Mouse (Mus musculus) liver, embryonic 14 days (tissue): ENCODE data around the gene Cttnbp2nl. TPM values are rescaled to one million over a fixed set of nuclear protein-coding genes. Genes with fewer than 3 reads are reported as not detected.

Source experiments
- polyA plus RNA-seq: library from polyadenylated mRNA; depleted of rRNA; stranded (reverse); fragments of >200 nt; gene quantifications from 2 replicates; pipeline ENCODE4 v1.2.3, GENCODE M21; 2012; rRNA removed

Gene Cttnbp2nl
- polyA plus RNA-seq, result 0.54 and 0.66 TPM in 2 replicates

DNA sequence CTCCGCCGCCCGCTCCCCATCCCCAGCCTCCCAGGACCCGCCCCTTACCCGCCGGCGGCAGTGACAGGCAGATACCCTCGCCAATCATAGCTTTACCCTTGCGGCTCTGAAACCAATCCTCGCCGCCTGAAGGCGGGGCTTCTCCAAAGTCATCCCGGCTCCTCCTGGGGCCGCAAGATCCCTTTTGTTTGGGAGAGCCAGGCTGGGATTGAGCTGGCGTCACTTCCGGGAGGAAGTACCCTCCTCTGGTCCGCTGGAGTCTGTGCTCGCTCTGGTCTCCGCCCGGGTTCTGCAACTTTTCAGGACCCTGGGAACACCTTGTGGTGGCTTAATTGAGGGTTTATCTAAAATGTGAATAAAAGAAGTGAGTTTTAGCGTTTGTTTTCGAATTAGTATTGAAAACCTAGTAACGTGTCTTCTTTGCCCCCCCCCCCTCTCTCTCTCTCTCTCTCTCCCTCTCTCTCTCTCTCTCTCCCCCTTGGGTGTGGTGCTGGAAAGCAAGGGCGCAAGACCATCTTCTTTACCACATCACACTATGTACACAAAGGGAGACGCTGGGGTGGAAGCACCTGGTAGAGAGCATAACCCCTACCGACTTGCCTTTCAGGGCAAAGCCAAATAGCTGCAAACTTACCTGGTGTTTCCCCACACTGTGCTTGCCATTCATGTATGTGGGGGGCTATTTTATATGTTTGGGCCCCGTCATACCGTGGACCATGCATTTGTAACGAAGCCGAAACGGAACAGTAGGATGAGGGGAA is at the start of gene Cttnbp2nl:
TSS of gene Cttnbp2nl (minus strand) at position 210 of the 761 bp plus-strand sequence.

DNA sequence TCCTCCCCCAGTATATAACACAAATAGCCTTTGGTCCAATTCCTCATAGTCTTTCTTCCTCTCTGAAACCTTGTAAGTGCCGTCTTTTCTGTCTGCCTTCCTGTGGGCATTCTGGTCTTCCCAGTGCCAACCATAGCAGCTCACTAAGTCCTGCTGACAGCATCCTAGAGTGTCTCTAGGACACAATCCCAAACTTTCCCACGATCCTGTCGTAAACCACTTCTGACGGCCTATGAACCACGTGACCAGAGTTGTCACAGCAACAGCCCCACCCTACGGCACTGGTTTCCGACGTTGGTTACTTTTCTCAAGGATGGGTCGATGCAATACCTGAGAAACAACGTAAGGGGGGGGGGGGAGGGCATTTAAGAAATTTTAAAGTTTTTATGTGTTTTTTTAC is 13.6 kb upstream of the Cttnbp2nl start, which contains the start of gene 4930564D02Rik:
TSS of gene 4930564D02Rik (plus strand) at position 301 of the 400 bp plus-strand sequence.

GRCm38 (mm10) chr3:104961066-104962059 is 91.6 kb downstream of the Cttnbp2nl start, which contains the start of gene Wnt2b:
Gene Wnt2b (minus strand): TSS chr3:104961921.

Other genes starting within 250 kb of the Cttnbp2nl start
- 7.3 and 8.7 TPM in 2 replicates for gene Mov10, start 234.6 kb downstream of the Cttnbp2nl start, polyA plus RNA-seq
- gene St7l, start 189.1 kb downstream of the Cttnbp2nl start, polyA plus RNA-seq, result 4.4 and 5.4 TPM in 2 replicates
- gene Capza1, start 188.6 kb downstream of the Cttnbp2nl start, polyA plus RNA-seq, result 28.5 and 37.0 TPM in 2 replicates
- 0.07 and 0.11 TPM in 2 replicates for gene Wnt2b, start 91.2 kb downstream of the Cttnbp2nl start, polyA plus RNA-seq
- not detected in 2 replicates for gene 4930564D02Rik, start 13.7 kb upstream of the Cttnbp2nl start, polyA plus RNA-seq